Mouse (Mus musculus) G1E (cell line): ENCODE data around the gene Dars2. TPM values are rescaled to one million over a fixed set of nuclear protein-coding genes. Genes with fewer than 3 reads are reported as not detected.

Experiments
- ATAC-seq: 2 replicates; pipeline ENCODE4 v1.8.0; 2016; ENCODE audit warnings: mild to moderate bottlenecking; ENCODE audit not compliant: insufficient number of reproducible peaks, poor library complexity, low FRiP score, severe bottlenecking; ENCODE audit errors: extremely low read depth
- DNase-seq: peaks from one replicate; pipeline ENCODE4 v3.0.0; 2012; ENCODE audit warnings: low spot score
- H3K27me3 ChIP-seq: 2 replicates; pipeline ENCODE4 v1.6.1; 2012; ENCODE audit warnings: mild to moderate bottlenecking, low read length, inconsistent platforms; ENCODE audit not compliant: insufficient read depth
- H3K36me3 ChIP-seq: replicated peaks from 2 replicates; pipeline ENCODE3; 2012; ENCODE audit warnings: mild to moderate bottlenecking, inconsistent platforms
- H3K4me1 ChIP-seq: 2 replicates; pipeline ENCODE4 v1.6.1; 2012; ENCODE audit warnings: low read depth, low read length, inconsistent platforms, mixed read lengths; ENCODE audit not compliant: insufficient read depth
- H3K4me3 ChIP-seq: 2 replicates; pipeline ENCODE4 v1.5.1; 2012; ENCODE audit warnings: low read depth, mild to moderate bottlenecking, inconsistent platforms, low read length, moderate library complexity, mixed read lengths
- H3K9me3 ChIP-seq: replicated peaks from 2 replicates; pipeline ENCODE4 v1.6.1; 2012; ENCODE audit warnings: inconsistent platforms
- CTCF ChIP-seq: IDR thresholded peaks from 2 replicates; pipeline ENCODE4 v1.5.1; 2012; ENCODE audit warnings: low read depth, low read length, inconsistent platforms, mixed read lengths
- GATA1 ChIP-seq: IDR thresholded peaks from 2 replicates; pipeline ENCODE4 v1.6.1; 2012; ENCODE audit warnings: borderline replicate concordance, low read length, inconsistent platforms, mixed read lengths
- GATA2 ChIP-seq: IDR thresholded peaks from 2 replicates; pipeline ENCODE4 v1.6.1; 2012; ENCODE audit warnings: low read depth, low read length, inconsistent platforms, borderline replicate concordance
- POLR2AphosphoS5 ChIP-seq: IDR thresholded peaks from 2 replicates; pipeline ENCODE4 v1.6.1; 2012; ENCODE audit warnings: low read depth, low read length, inconsistent platforms; ENCODE audit not compliant: insufficient replicate concordance
- TAL1 ChIP-seq: conservative IDR thresholded peaks from 2 replicates; pipeline ENCODE4 v1.6.1; 2012; ENCODE audit warnings: low read depth, low read length, inconsistent platforms, mixed read lengths
- polyA plus RNA-seq: library from polyadenylated mRNA; stranded (reverse); fragments of >175 nt; gene quantifications from 2 replicates; pipeline ENCODE4 v1.2.3, GENCODE M21; 2012
- total RNA-seq, 2 experiments: library from RNA; stranded (forward) in 1 of 2; stranded (reverse) in 1 of 2; fragments of 200-1000 nt in 1 of 2; fragments of >200 nt in 1 of 2; fragmentation: Nextera tagmentation in 1 of 2; gene quantifications; 2 replicates each; pipeline ENCODE4 v1.2.3; 2014 to 2017

Dars2 gene
- total and polyA plus RNA-seq, 3 experiments = 3.8 to 41.1 (median 39.1) TPM

- peaks cover 60% of the 10 kb centered on the region for H3K36me3 ChIP-seq
- DNase-seq = no peak
- TF ChIP-seq CTCF (no peak), GATA1 (no peak), GATA2 (no peak), POLR2AphosphoS5 (no peak), TAL1 (no peak)
- no peaks in the 10 kb centered on the region for H3K27me3 ChIP-seq
- no peak for ATAC-seq
- no peaks in the 10 kb centered on the region for H3K9me3 ChIP-seq
- H3K4me3 ChIP-seq = peak overlapping the region; percentile 91
- peaks cover 35% of the 10 kb centered on the region for H3K4me1 ChIP-seq
These were observed 33.4 kb downstream of the Dars2 start for GRCm38 (mm10) chr1:161037026-161037425.

- no peaks in the 10 kb centered on the region for H3K27me3 ChIP-seq
- ATAC-seq = no peak
- peak overlapping the region; percentile 91 for H3K4me3 ChIP-seq
- TF ChIP-seq GATA1 (no peak), POLR2AphosphoS5 (peak; percentile 71; the same call in 1 of the 2 replicates)
- no peaks in the 10 kb centered on the region for H3K9me3 ChIP-seq
- peaks cover 35% of the 10 kb centered on the region for H3K4me1 ChIP-seq
- no peak for DNase-seq
- H3K36me3 ChIP-seq = peaks cover 60% of the 10 kb centered on the region
These were observed 34.0 kb downstream of the Dars2 start for GRCm38 (mm10) chr1:161036411-161036841.

- no peaks in the 10 kb centered on the region for H3K27me3 ChIP-seq
- ATAC-seq = no peak
- peaks cover 63% of the 10 kb centered on the region for H3K36me3 ChIP-seq
- no peaks in the 10 kb centered on the region for H3K9me3 ChIP-seq
- TF ChIP-seq TAL1 (no peak), POLR2AphosphoS5 (0 out of 2 replicates have a peak, but pooled peaks have one; percentile 90)
- peak overlapping the region; percentile 91 for H3K4me3 ChIP-seq
- H3K4me1 ChIP-seq = peaks cover 35% of the 10 kb centered on the region
- DNase-seq = no peak
These were observed 34.6 kb downstream of the Dars2 start for GRCm38 (mm10) chr1:161035786-161036404.

- H3K27me3 ChIP-seq = no peaks in the 10 kb centered on the region
- ATAC-seq (no peak), DNase-seq (no peak)
- peak overlapping the region; percentile 91 for H3K4me3 ChIP-seq
- peaks cover 35% of the 10 kb centered on the region for H3K4me1 ChIP-seq
- no peaks in the 10 kb centered on the region for H3K9me3 ChIP-seq
- TF ChIP-seq POLR2AphosphoS5 (peak; percentile 93), GATA1 (no peak)
- peaks cover 67% of the 10 kb centered on the region for H3K36me3 ChIP-seq
These were observed 35.1 kb downstream of the Dars2 start for GRCm38 (mm10) chr1:161035281-161035785.

- Histone ChIP-seq H3K4me3 (peak within 1 kb of the TSS; percentile 91), H3K27me3 (no peaks in the 10 kb centered on the region), H3K4me1 (peaks cover 30% of the 10 kb centered on the region), H3K36me3 (peaks cover 66% of the 10 kb centered on the region), H3K9me3 (no peaks in the 10 kb centered on the region)
- peak; percentile 69 for ATAC-seq
- DNase-seq = peak; percentile 63
- TF ChIP-seq POLR2AphosphoS5 (peak; percentile 99; the same call in 1 of the 2 replicates), CTCF (no peak)
These were observed 35.8 kb downstream of the Dars2 start, which contains the start of gene Zbtb37 for GRCm38 (mm10) chr1:161034435-161035280. Gene Zbtb37, minus strand, starts transcription at chr1:161034849.

GRCm38 (mm10) chr1:161033856-161034434 lies 36.5 kb downstream of the Dars2 start:
- DNase-seq (no peak), ATAC-seq (no peak)
- H3K4me1 ChIP-seq = peaks cover 24% of the 10 kb centered on the region
- H3K4me3 ChIP-seq = peak overlapping the region; percentile 91
- H3K27me3 ChIP-seq = no peaks in the 10 kb centered on the region
- TF ChIP-seq POLR2AphosphoS5 = no peak
- TF ChIP-seq GATA1 = no peak
- TF ChIP-seq CTCF = no peak
- TF ChIP-seq TAL1 = no peak
- no peak for TF ChIP-seq GATA2
- no peaks in the 10 kb centered on the region for H3K9me3 ChIP-seq
- H3K36me3 ChIP-seq = peaks cover 64% of the 10 kb centered on the region
